Mouse (Mus musculus): ENCODE measurements around the gene Gm8180.
"Not testable (repeated sequence)": the region's sequence is repeated elsewhere in the genome, so short reads cannot be mapped to it uniquely, and the experiment has no call there.

GRCm38 (mm10) chr14:43793811-43794210 lies 9.3 kb upstream of the Gm8180 start:
- TF ChIP-seq TAL1, GATA1 (IDR thresholded peaks at IDR 0.05; ENCODE audit: low read length): not testable (repeated sequence)
